Mouse (Mus musculus) MEL (cell line): ENCODE measurements around the gene Rapgef6.

Experiments
- CHD2 ChIP-seq: IDR thresholded peaks from 2 replicates; pipeline ENCODE4 v1.6.1; 2011; ENCODE audit warnings: low read length, improper control_type of control experiment
- EP300 ChIP-seq, 2 experiments: IDR thresholded peaks; 2 replicates each; pipeline ENCODE4 v1.6.1; 2011; ENCODE audit warnings: improper control_type of control experiment in 2 of 2, low read length in 2 of 2, low read depth in 1 of 2, mild to moderate bottlenecking in 1 of 2
- HCFC1 ChIP-seq: IDR thresholded peaks from 2 replicates; pipeline ENCODE4 v1.6.1; 2012; ENCODE audit warnings: low read depth, mild to moderate bottlenecking, inconsistent platforms, low read length, improper control_type of control experiment, moderate library complexity
- MAX ChIP-seq: IDR thresholded peaks from 2 replicates; pipeline ENCODE4 v1.6.1; 2011; ENCODE audit warnings: low read length, improper control_type of control experiment
- POLR2A ChIP-seq, 2 experiments: IDR thresholded peaks; 2 replicates each; pipeline ENCODE4 v1.6.1; 2011 to 2012; ENCODE audit warnings: low read length in 2 of 2, mild to moderate bottlenecking in 2 of 2, control low read depth in 1 of 2, improper control_type of control experiment in 1 of 2, low read depth in 1 of 2, moderate library complexity in 1 of 2; ENCODE audit not compliant: control insufficient read depth in 1 of 2, insufficient read depth in 1 of 2, poor library complexity in 1 of 2
- TCF12 ChIP-seq: IDR thresholded peaks from 2 replicates; pipeline ENCODE4 v1.6.1; 2014; ENCODE audit warnings: low read depth, mild to moderate bottlenecking, inconsistent platforms, low read length, improper control_type of control experiment, moderate library complexity
- ZC3H11A ChIP-seq: IDR thresholded peaks from 2 replicates; pipeline ENCODE4 v1.6.1; 2012; ENCODE audit warnings: low read depth, mild to moderate bottlenecking, inconsistent platforms, low read length, improper control_type of control experiment
- ZKSCAN1 ChIP-seq: IDR thresholded peaks from 2 replicates; pipeline ENCODE4 v1.6.1; 2012; ENCODE audit warnings: low read depth, mild to moderate bottlenecking, inconsistent platforms, low read length, improper control_type of control experiment, moderate library complexity

DNA sequence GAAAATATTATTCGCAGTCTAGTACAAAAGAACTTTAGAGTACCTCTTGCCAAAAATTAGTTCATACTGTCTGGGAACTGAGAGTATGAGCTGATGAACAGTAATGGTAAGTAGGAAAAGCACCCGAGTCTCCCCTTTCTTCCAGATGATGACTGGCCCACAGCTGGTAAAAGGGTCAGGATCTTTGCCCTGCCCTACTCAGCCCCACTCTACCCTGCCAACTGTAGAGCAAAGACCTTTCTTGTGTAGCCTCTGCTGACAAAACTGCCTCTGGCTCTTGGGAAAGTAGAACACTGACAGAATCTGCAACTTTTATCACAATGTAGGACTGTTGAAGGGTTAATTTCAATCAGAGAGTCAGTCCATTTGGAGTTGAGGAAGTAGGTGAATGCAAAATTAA lies 32.3 kb downstream of the Rapgef6 start:
- TF ChIP-seq POLR2A (IDR thresholded peaks at IDR 0.05; ENCODE audit: control insufficient read depth in 1 of 2, insufficient read depth in 1 of 2, low read depth in 1 of 2, low read length in 2 of 2, poor library complexity in 1 of 2) (no peak), HCFC1 (no peak), EP300 (IDR thresholded peaks at IDR 0.05; ENCODE audit: low read depth in 1 of 2, low read length in 2 of 2) (no peak), CHD2 (no peak), ZKSCAN1 (no peak), MAX (no peak), ZC3H11A (no peak), TCF12 (no peak)
